Mouse (Mus musculus) megakaryocyte-erythroid progenitor cell, adult 5-6 weeks (primary cell): ENCODE results near the gene Angptl2. TPM values are rescaled to one million over a fixed set of nuclear protein-coding genes. Genes with fewer than 3 reads are reported as not detected.

Experiments used
- ATAC-seq: replicated peaks from 2 replicates; pipeline ENCODE4 v1.8.0; 2016; ENCODE audit warnings: mild to moderate bottlenecking, inconsistent platforms; ENCODE audit not compliant: severe bottlenecking, poor library complexity, low FRiP score, low TSS enrichment
- total RNA-seq, 2 experiments: library from RNA; stranded (forward) in 1 of 2; stranded (reverse) in 1 of 2; fragments of 200-1000, 215-1000 nt in 1 of 2; fragments of >200 nt in 1 of 2; fragmentation: Nextera tagmentation in 1 of 2; gene quantifications; 2 replicates each; pipeline ENCODE4 v1.2.3; 2014 to 2017

Angptl2 gene
- total RNA-seq, 2 experiments from 2014 or later, result 0.89 TPM; not detected in 1

DNA sequence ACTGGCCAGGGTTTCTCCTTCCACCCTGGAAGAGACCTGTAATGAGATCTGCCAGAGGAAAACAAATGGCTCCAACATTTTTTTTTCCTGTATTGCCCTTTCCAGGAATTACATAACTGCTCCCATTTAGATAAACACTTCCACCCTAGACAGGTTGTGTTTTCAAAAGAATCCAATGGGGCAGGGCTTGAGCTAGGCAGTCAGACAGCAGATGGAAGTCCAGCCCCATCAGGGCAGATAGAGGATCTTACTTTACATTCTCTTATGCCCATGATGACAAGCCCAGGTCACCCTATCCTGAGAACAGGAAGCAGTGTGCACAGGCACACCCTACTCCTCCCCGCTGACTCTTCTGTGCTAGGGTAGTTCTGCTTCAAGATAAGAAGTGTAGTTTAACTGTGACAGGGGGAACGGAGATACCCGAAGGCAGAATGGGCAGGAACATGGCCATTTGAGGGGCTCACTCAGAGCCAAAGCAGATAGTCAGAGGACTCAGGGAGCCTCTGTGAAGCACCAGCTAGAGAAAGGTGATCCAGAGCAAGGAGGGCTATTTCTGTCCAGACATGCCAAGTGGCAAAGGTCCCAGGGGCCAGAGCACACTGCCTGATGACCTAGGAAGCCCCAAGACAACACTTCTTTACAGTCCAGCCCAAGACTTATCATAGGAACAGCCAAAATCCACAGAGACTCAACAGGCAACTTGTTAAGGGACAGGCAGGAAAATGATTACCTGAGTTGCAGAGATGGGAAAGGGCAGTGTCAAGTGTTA lies 41.1 kb downstream of the Angptl2 start:
- ATAC-seq, result peak; percentile 96

DNA sequence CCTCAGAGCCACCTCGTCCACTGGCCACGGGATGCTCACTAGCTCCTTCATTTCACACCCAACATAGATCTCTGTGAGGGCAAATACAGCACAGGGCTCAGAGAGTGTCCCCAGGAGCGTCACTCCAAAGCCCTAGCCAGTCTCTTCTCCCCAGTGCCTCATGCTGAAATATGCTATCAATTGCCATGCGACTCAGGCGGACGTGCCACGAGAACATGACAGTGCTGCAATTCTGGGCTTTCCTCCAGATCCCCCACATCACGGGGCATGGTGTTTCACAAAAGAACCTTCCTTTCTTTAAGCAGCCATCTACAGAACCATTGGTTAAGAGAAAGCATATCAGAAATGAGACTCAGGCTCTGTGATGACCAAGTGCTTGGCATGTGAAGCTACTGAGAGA lies 44.9 kb downstream of the Angptl2 start:
- ATAC-seq, result no peak

DNA sequence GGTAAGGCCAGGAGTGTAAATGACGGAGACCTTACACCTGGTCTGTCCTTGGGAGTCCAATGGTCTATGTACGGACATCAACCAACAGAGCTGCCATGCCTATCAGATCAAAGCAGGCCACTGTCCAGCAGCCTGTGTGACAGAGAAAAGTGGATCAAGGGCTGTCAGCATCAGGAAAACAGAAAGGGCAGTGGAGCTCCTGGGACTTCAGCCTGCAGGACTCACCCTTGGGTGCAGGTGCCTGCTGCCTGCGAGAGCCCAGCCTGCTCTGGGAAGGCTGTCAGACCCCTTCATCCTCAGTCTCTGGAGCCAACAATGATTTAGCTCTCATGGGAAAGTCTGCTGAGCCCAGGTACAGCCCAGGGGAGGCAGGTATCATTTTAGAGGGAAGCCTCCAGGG lies 45.6 kb downstream of the Angptl2 start:
- ATAC-seq, result no peak

DNA sequence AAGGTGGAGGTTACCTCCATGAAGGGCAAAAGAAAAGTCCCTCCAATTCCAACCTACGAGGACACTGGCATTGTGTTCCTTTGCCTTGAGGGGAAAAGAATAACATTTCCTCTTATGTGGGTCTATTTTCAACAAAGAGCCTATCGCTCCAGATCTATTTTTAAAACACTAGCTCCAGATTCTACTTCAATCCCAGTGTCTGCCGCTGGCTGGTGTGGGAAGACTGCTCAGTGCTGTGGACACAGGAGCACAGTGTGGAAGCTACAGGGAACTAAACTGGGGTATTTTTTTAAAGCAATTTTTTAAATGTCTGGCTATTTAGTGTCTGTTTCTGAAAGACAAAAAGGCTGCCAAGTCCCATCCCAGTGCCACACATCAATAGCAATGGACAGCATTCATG lies 49.9 kb downstream of the Angptl2 start:
- ATAC-seq, result no peak

DNA sequence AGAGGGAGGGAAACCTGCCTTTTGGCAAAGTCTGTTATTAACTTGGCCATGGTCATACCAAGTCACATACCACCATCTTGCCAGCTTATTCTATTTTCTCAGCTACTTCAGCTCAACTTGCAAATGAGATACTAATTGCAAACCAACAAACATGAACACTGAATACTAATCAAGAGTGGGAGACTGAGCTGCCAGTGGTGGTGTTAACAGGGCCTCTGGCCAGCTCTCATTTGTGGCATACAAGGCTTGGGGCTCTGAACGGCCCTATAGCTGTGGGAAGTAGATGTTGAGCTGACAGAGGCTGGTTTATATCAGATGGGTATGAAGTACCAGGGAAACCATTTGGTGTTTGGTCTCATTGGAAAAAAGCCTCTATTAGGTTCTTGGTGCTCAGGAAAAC lies 51.2 kb downstream of the Angptl2 start:
- no peak for ATAC-seq

DNA sequence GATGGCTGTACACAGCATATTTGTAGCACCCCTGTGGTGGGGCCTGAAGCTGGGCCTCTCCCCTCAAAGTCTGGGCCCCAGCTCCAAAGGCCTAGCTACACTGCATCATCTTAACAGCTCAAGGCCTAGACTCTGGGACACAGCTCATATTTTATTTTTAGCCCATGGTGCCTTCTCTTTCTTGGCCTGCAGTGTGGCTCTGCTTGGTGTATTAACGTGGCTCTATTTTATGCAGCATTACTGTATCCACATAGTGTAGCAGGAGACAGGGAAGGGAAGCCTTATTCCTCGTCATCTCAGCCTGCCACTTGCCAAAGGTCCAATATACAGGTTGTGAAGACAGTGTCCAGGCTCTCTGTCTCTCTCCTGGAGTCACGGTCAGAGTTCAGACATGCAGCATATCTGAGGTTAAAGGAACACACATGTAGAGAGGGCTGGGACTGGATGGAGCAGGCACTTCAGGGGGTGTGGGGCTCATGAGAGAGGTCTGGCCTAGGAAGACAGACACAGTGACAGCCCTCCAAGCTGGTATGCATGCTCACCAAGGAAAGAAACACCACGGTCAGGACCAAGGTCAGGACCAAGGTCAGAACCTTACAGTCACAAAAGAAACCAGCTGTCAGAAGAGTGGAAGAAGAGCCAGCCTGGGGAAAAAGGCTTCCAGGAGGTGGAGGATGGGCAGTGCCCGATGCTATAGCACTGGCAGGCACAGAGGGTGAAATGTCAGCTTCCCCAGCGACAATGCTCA lies 52.7 kb downstream of the Angptl2 start:
- ATAC-seq, result no peak

DNA sequence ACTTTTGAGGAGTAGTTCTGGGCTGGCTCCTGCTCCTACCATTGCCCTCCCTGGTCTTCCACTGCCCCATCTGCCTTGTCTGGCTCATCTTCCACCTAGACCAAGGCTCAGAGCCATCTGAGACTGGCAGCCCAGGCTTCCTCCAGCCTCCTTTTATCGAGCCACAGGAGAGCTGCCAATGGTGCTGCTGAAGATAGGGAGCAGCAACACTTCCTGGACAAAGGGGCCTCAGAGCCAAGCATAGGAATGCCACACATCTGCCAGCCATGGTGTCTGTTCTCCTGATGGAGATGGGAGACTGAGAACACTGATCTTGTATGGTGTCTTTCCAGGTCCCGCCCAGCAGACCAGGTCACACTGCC lies 53.2 kb downstream of the Angptl2 start:
- no peak for ATAC-seq

DNA sequence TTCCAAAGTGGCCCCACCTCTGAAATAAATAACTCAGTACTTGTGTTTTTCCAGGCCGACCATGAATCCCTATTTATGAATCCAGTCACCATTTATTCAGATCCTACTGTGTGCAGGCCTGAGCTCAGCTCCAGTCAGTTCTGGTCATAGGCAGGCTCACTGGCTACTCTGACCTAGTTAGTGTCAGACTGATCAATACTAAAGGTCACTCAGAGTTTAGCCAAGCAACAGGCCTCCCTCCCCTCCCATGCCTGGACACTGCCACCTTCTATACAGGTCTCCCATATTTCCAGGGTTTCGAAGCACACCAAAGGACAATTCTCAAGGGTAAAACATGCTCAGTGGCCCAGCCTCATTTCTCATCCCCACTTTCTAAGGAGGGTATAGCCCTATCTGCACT lies 54.7 kb downstream of the Angptl2 start:
- ATAC-seq, result no peak

DNA sequence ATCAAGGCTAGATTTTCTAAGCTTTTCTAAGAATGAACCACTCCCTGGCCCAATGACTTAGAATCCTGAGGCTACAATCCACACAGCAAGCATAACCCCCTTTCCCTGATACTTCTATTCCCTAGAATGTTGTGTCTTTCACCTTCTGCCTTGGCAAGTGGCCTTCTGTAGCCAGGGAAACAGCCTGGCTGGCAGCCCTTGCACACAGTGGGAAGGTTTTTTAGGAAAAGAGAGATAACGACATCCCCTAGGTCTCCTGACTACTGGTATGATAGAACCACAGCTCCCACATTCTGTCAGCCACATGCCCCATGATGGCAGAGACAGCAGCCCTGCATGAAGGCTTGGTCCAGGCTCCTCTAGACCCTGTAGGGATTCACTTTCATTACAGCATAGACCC lies 55.6 kb downstream of the Angptl2 start:
- ATAC-seq, result no peak

DNA sequence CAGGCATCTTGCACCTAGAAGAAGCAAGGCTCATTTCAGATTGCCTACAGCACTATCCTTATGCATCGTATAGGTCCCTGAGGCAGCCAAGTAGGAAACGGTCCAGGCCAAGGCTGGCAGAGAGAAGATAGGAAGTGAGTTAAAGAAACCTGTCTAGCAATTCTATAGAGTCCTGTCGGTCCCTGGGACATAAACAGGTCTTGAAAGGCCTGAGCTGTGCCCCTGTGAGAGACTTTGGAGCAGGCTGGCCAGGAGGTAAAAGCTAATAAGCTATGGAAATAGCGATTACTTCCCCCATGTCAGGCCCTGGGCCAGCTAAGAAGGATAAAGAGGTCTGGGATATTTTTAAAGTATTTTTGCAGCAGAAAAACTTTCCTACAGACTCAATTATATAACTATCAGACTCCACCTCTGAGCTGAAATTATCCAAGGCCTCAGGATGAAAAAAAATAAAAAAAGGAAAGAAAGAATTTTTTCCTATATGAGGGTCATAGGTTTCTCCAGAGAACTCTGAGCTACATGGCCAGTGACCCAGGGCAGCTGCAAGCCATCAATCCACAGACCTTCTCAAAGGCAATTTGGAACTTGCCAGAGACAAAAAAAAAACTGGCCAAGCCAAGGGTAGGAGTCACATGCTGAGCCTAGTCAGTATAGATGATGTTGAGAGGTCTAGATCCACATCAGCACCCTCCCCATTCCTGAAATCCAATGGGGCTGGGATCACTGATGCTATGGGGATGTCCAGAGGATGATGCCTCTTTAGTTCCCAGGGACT lies 57.0 kb downstream of the Angptl2 start:
- no peak for ATAC-seq

DNA sequence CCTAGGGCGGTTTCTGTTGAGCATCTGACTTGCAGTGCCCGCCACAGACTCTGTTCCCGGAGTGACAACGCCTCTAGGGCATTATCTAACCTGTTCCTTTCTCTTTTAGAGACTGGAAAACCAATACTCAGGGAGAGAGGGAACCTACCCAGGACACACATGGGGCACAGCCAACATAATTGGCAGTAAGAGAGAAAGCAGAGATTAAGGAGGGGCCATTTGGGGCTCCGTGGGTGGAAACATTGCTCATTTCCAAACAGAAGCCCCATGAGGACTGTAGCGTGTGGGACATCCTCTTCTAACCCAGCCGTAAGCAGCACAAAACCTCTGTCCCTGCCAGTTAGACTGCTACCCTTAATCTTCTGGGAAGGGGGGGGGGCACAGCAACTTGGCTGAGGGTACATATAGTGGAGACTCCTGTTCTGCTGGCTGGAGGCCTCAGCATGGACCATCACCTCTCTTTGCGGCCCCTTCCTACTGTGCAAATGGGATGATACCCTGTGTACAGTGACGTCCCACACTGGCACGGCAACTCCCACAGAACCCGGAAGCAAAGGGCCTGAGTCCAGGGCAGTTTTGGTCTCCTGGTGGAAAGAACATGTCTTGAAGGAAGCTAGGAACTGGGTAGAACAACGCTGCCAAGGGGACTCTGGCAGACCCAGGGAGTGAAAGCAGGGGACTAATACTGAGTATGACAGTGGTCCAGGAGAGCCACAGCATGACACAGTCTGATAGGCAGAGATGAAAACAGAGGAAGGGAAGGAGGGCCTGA lies 59.0 kb downstream of the Angptl2 start:
- ATAC-seq, result no peak

DNA sequence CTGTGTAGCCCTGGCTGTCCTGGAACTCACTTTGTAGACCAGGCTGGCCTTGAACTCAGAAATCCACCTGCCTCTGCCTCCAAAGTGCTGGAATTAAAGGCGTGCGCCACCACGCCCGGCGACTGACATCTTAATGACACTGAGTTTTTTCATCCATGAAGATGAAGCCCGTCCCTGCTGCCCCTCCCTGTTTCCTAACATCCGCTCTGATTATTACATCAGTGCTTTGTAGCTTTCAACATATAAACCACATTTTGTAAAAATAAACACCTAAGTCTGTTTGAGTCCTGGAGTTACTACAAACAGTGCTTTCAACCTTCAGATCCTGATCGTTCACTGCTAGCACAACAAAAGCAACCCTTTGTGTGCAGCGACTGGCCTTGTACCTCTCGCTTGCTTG lies 63.9 kb downstream of the Angptl2 start:
- no peak for ATAC-seq

DNA sequence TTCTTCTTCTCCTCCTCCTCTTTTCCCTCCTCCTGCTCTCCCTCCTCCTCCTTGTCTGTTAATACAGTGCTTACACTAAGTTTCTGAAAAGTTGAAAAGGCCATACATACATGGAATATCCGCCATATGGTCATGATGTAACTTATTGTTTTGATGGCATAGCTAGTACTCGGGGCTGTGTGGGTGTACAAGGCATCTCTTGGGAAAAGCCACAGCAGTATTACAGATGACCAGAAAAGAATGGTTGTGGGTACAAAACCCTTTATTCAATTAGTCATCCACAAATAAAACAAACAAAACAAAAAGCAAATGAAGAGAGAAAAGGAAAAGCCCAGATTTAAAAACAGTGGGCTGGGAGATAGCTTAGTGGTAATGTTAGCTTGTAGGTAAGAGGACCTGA lies 64.7 kb downstream of the Angptl2 start:
- no peak for ATAC-seq

DNA sequence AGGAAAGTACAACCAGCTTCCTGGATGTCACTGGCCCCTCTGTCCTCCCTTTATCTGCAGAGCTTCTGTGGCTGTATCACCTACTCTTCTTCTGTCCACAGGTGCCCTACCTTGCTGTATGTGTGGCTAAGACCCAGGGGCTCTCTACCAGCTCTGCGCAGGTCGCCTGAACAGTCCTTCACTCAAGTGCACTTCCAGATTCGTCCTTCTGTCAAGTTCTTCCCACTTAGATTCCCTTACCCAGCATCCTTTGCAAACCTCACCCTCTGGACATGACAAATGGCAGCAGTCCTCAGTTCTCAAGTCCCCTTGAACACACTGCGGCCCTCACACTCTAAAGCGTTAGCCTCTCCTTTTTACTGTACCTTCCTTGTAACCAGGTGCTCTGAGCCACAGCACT lies 65.9 kb downstream of the Angptl2 start:
- ATAC-seq, result no peak

DNA sequence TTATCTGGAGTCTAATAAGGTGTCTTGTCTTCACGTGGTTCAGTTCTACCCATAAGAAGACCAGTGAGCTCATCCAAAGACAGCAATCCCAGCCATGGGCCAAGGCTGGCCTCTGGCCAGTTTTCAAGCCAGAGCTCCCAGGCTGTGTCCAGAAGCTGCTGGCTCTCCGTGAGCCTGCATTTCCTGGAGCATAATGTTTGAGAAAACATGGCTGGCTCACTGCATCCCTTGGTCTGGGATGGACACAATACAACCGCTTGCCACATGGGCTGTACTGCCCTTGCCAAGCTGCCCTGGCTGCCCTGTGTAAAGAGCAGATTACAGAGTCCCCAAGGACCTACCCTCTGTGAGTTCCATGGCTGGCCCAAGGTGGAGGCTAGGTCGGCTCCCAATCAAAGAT lies 67.0 kb downstream of the Angptl2 start:
- ATAC-seq, result no peak

DNA sequence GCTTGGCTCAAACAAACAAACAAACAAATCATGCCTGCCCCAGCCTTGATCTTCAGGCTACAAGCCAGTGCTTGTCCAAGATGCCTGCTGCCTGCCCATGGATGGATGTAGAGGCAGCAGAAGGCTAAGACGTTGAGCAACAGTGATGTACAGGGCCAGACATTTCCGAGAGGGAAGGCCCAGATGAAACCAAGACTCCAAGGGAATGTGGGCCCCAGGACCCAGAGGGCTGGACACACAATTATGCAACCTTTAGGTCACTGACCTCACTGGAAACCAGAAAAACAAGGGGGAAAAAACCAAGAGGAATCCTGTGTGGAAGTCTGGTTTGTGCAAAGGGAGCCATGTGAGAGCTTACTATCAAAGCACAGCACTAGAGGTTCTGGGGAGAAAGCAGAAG lies 67.8 kb downstream of the Angptl2 start:
- no peak for ATAC-seq

DNA sequence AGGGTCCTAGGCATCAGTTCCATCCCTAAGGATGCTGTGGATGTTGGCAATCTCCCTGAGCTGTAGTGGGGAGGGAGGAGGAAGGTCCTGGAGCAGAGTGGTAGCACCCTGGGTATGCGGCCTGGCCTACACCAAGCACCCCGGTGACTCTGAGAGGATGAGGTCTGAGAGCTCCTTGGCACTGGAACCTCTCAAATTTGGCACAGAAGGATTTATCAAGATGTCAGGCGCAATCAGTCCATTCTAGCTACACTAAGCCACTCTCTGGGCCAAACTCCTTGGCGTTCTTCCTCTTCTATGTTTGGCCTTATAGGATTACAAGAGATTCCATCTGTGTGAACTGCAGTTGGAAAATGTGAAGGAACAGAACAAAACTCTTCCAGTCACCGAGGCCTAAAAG lies 73.0 kb downstream of the Angptl2 start:
- no peak for ATAC-seq

DNA sequence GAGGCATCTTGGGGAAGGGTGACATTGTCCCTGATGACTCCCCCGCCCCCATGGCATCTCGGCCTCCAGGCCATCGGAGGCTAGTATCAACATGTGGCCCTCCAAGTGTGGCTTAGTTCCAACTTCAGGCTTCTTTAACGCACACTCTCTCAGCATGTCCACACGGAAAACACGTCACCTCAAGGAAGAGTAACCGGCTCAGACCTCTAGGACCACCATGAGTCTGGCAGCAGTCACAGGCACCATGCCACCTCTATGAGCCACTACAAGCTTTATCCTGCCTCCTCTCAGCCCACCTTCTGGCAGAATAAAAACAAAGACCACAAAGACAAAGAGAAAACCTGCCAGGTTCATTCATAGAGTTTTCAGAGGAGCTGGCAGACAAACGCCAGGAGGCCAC lies 74.6 kb downstream of the Angptl2 start:
- ATAC-seq, result no peak

DNA sequence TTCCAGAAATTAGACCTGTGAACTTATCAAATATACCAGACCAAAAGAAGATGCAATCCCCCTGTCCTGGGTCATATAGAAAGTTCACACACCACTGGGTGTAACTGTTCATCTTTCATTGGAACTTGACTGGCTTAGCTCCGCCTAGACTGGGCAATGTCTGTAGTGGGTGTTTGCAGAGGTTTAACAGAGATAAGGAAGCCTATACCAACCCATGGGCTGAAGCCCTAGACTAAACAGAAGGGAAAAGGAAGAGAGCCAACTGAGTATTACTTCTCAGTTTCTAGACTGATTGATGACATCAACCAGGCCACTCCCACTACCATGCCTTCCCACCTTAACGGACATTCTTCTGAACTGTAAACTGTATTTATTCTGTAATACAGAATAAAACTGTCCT lies 76.2 kb downstream of the Angptl2 start:
- peak; percentile 87 for ATAC-seq

DNA sequence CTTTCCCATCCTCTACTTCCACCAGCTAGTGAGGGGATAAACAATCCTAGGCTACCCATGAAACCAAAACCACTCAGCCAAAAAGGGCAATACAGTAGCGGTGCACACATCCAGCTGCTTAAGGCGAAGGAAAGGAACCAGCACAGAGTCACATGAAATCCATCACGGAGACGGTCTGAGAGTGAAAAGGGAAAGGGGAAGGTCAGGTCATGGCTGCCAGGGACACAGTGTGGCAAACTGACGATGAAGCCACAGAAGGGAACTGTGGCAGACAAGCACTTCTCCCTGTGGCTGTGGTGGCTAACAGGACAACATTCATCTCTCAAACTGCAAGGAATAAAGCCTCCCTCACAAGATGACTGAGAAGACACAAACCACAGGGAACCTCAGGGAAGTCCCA lies 79.2 kb downstream of the Angptl2 start:
- no peak for ATAC-seq
